Mouse (Mus musculus) heart, embryonic 10.5 days (tissue): ENCODE measurements at regions not wholly inside any gene's neighbourhood (a gene's known extent, or its start where the extent isn't known, plus 50 kb on each side); places are given as distances from the start of the nearest gene placed in this dataset.
A peak's percentile ranks its signal among the peaks of the same experiment; 100 is the strongest.
"Not testable (repeated sequence)": the region's sequence is repeated elsewhere in the genome, so short reads cannot be mapped to it uniquely, and the experiment has no call there.

Experiments
- DNase-seq: peaks from one replicate; pipeline ENCODE4 v3.0.0-alpha.2; 2017; ENCODE audit warnings: low spot score
- H3K27ac ChIP-seq: fragments of 300-500 bp; sonication (generic); 2 replicates; pipeline ENCODE4 v1.5.1; 2016; ENCODE audit warnings: mild to moderate bottlenecking
- H3K27me3 ChIP-seq: fragments of 300-500 bp; sonication (generic); 2 replicates; pipeline ENCODE4 v1.6.1; 2016; ENCODE audit warnings: mild to moderate bottlenecking; ENCODE audit not compliant: poor library complexity, insufficient read depth, severe bottlenecking
- H3K36me3 ChIP-seq: fragments of 300-500 bp; sonication (generic); 2 replicates; pipeline ENCODE4 v1.6.1; 2016; ENCODE audit warnings: mild to moderate bottlenecking, moderate library complexity
- H3K4me1 ChIP-seq: fragments of 300-500 bp; sonication (generic); 2 replicates; pipeline ENCODE4 v1.6.1; 2016; ENCODE audit warnings: mild to moderate bottlenecking
- H3K4me3 ChIP-seq: fragments of 300-500 bp; sonication (generic); 2 replicates; pipeline ENCODE4 v1.5.1; 2016; ENCODE audit warnings: mild to moderate bottlenecking, moderate library complexity
- H3K9me3 ChIP-seq: fragments of 300-500 bp; sonication (generic); 2 replicates; pipeline ENCODE4 v1.6.1; 2016; ENCODE audit warnings: mild to moderate bottlenecking, moderate library complexity
- WGBS: fragments of 180-500 bp; shearing (Covaris S2); methylation state at CpG from one replicate; pipeline ENCODE4 v1.1.7; 2016; 5-methylcytosine and 5-hydroxymethylcytosine counted together

GRCm38 (mm10) chr6:6496789-6497188, 81.7 kb downstream of the Sem1 start:
- H3K27ac ChIP-seq: no peak overlapping the region
- 81% methylated on average over 1 of the region's 1 CpGs for WGBS
- H3K36me3 ChIP-seq: no peaks in the 10 kb centered on the region
- no peak for DNase-seq
- H3K4me3 ChIP-seq: no peak overlapping the region
- no peaks in the 10 kb centered on the region for H3K9me3 ChIP-seq
- H3K27me3 ChIP-seq: no peaks in the 10 kb centered on the region
- no peaks in the 10 kb centered on the region for H3K4me1 ChIP-seq

GRCm38 (mm10) chr6:6496336-6496735, 82.1 kb downstream of the Sem1 start:
- H3K27ac ChIP-seq: no peak overlapping the region
- H3K4me3 ChIP-seq: no peak overlapping the region
- DNase-seq: no peak
- WGBS: 86% methylated on average over 4 of the region's 4 CpGs
- H3K9me3 ChIP-seq: no peaks in the 10 kb centered on the region
- no peaks in the 10 kb centered on the region for H3K27me3 ChIP-seq
- H3K4me1 ChIP-seq: no peaks in the 10 kb centered on the region
- H3K36me3 ChIP-seq: no peaks in the 10 kb centered on the region

GRCm38 (mm10) chr6:6488191-6488590, 90.3 kb downstream of the Sem1 start:
- WGBS: 88% methylated on average over 4 of the region's 4 CpGs
- Histone ChIP-seq H3K9me3 (no peaks in the 10 kb centered on the region), H3K27me3 (no peaks in the 10 kb centered on the region)

GRCm38 (mm10) chr6:6481596-6481995, 96.9 kb downstream of the Sem1 start:
- not testable (repeated sequence) for H3K27me3 ChIP-seq, H3K4me1 ChIP-seq, H3K36me3 ChIP-seq, H3K9me3 ChIP-seq, DNase-seq, H3K27ac ChIP-seq, H3K4me3 ChIP-seq
- WGBS: 88% methylated on average over 1 of the region's 1 CpGs

More at GRCm38 (mm10) chr6:6488191-6488590, 90.3 kb downstream of the Sem1 start:
- no peaks in the 10 kb centered on the region for H3K4me1 ChIP-seq
- H3K27ac ChIP-seq: no peak overlapping the region
- DNase-seq: no peak
- H3K36me3 ChIP-seq: no peaks in the 10 kb centered on the region
- no peak overlapping the region for H3K4me3 ChIP-seq

GRCm38 (mm10) chr6:6470397-6470796, 108.1 kb downstream of the Sem1 start:
- H3K36me3 ChIP-seq: no peaks in the 10 kb centered on the region
- peaks cover 21% of the 10 kb centered on the region; the same call in 1 of the 2 replicates for H3K4me1 ChIP-seq
- no peak overlapping the region for H3K4me3 ChIP-seq
- WGBS: 53% methylated on average over 8 of the region's 8 CpGs
- no peaks in the 10 kb centered on the region for H3K27me3 ChIP-seq
- H3K9me3 ChIP-seq: no peaks in the 10 kb centered on the region
- H3K27ac ChIP-seq: no peak overlapping the region
- DNase-seq: no peak

GRCm38 (mm10) chr6:6467526-6467925, 110.9 kb downstream of the Sem1 start:
- 19% methylated on average over 1 of the region's 1 CpGs for WGBS
- peak overlapping the region; percentile 38; the same call in 1 of the 2 replicates for H3K27ac ChIP-seq
- peaks cover 34% of the 10 kb centered on the region for H3K4me1 ChIP-seq
- no peak overlapping the region for H3K4me3 ChIP-seq
- no peaks in the 10 kb centered on the region for H3K36me3 ChIP-seq
- no peaks in the 10 kb centered on the region for H3K9me3 ChIP-seq
- no peaks in the 10 kb centered on the region for H3K27me3 ChIP-seq
- DNase-seq: no peak

GRCm38 (mm10) chr6:6466231-6466630, 112.2 kb downstream of the Sem1 start:
- DNase-seq: no peak
- 55% methylated on average over 2 of the region's 2 CpGs for whole genome bisulfite sequencing
- H3K4me1 ChIP-seq: peaks cover 34% of the 10 kb centered on the region

GRCm38 (mm10) chr6:6463807-6464470, 114.5 kb downstream of the Sem1 start:
- no peak overlapping the region for H3K27ac ChIP-seq
- H3K36me3 ChIP-seq: no peaks in the 10 kb centered on the region
- H3K4me3 ChIP-seq: no peak overlapping the region
- H3K4me1 ChIP-seq: peaks cover 30% of the 10 kb centered on the region
- no peaks in the 10 kb centered on the region for H3K27me3 ChIP-seq
- H3K9me3 ChIP-seq: no peaks in the 10 kb centered on the region
- DNase-seq: no peak
- WGBS: 47% methylated on average over 7 of the region's 7 CpGs

More at GRCm38 (mm10) chr6:6466231-6466630, 112.2 kb downstream of the Sem1 start:
- no peaks in the 10 kb centered on the region for H3K9me3 ChIP-seq
- H3K27me3 ChIP-seq: no peaks in the 10 kb centered on the region
- H3K27ac ChIP-seq: no peak overlapping the region
- no peaks in the 10 kb centered on the region for H3K36me3 ChIP-seq
- H3K4me3 ChIP-seq: no peak overlapping the region

DNA sequence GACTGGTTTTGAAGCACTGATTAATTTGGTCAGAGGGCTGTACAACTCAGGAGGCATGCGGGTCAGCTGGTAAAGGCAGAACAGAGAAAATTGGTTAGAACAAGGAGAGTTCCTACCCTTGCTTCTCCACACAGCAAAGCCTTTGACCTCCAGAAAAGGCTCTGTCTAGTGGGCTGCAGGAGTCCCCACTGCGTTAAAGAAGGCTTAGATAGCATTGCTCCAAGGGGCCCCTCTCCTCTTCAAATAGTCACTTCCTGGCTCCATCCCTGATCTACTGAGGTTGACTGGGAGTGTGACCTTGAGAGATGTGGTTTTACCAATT, 118.6 kb downstream of the Sem1 start:
- no peaks in the 10 kb centered on the region for H3K36me3 ChIP-seq
- H3K9me3 ChIP-seq: no peaks in the 10 kb centered on the region
- peak overlapping the region; percentile 47; the same call in 1 of the 2 replicates for H3K27ac ChIP-seq
- H3K27me3 ChIP-seq: no peaks in the 10 kb centered on the region
- H3K4me1 ChIP-seq: peaks cover 16% of the 10 kb centered on the region
- DNase-seq: no peak
- no peak overlapping the region for H3K4me3 ChIP-seq
- 28% methylated on average over 2 of the region's 2 CpGs for WGBS

- H3K27me3 ChIP-seq: no peaks in the 10 kb centered on the region
- peaks cover 10% of the 10 kb centered on the region; the same call in 1 of the 2 replicates for H3K4me1 ChIP-seq
- H3K9me3 ChIP-seq: no peaks in the 10 kb centered on the region
- H3K36me3 ChIP-seq: no peaks in the 10 kb centered on the region
- no peak overlapping the region for H3K4me3 ChIP-seq
- DNase-seq: no peak
- peak overlapping the region; percentile 47; the same call in 1 of the 2 replicates for H3K27ac ChIP-seq
- WGBS: 27% methylated on average over 14 of the region's 14 CpGs
Observed at GRCm38 (mm10) chr6:6459006-6459917, 119.2 kb downstream of the Sem1 start.

DNA sequence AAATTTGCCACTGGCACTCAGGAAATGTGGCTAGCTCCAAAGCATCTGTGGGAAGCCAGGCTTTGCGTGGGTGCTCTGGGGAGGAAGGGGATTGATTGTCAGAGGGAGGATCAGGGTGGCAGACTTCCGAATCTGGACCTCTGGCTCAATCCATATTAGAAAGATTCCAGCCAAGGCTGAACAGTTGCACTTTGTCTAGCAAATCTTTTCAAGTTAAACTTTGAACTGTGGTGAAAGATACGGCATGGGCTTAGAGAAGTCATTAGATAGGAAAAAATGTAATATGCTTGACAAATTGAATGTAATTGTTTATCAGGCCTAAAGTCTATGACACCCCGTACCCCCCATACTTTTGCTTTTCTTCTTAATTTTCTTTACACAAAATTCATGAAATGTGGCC, 120.7 kb downstream of the Sem1 start:
- H3K9me3 ChIP-seq: no peaks in the 10 kb centered on the region
- 80% methylated on average over 4 of the region's 4 CpGs for WGBS
- H3K36me3 ChIP-seq: no peaks in the 10 kb centered on the region
- no peak overlapping the region for H3K27ac ChIP-seq
- DNase-seq: no peak
- no peak overlapping the region for H3K4me3 ChIP-seq
- H3K27me3 ChIP-seq: no peaks in the 10 kb centered on the region
- peaks cover 5% of the 10 kb centered on the region; the same call in 1 of the 2 replicates for H3K4me1 ChIP-seq

- no peak for DNase-seq
- 84% methylated on average over 5 of the region's 5 CpGs for WGBS
- Histone ChIP-seq H3K9me3 (no peaks in the 10 kb centered on the region), H3K27me3 (no peaks in the 10 kb centered on the region), H3K4me1 (peaks cover 5% of the 10 kb centered on the region; the same call in 1 of the 2 replicates), H3K4me3 (no peak overlapping the region), H3K36me3 (no peaks in the 10 kb centered on the region), H3K27ac (no peak overlapping the region)
Observed at GRCm38 (mm10) chr6:6457001-6457400, 121.5 kb downstream of the Sem1 start.

GRCm38 (mm10) chr6:6455566-6455965, 122.9 kb downstream of the Sem1 start:
- Histone ChIP-seq H3K27ac (no peak overlapping the region), H3K9me3 (no peaks in the 10 kb centered on the region), H3K27me3 (no peaks in the 10 kb centered on the region), H3K4me3 (no peak overlapping the region), H3K36me3 (no peaks in the 10 kb centered on the region), H3K4me1 (peaks cover 5% of the 10 kb centered on the region; the same call in 1 of the 2 replicates)
- DNase-seq: no peak
- 81% methylated on average over 5 of the region's 5 CpGs for WGBS
